Mouse (Mus musculus) heart, embryonic 14.5 days (tissue): ENCODE data around the gene Stk39. TPM values are rescaled to one million over a fixed set of nuclear protein-coding genes. Genes with fewer than 3 reads are reported as not detected.

Experiments
- ATAC-seq: fragments of 200-750 bp; cut with Nextera tagmentation; 2 replicates; pipeline ENCODE4 v1.8.0; 2017; ENCODE audit warnings: low read depth, moderate TSS enrichment; ENCODE audit not compliant: insufficient number of reproducible peaks, insufficient read depth, low FRiP score
- H3K27ac ChIP-seq, 2 experiments: fragments of 200-500 bp in 1 of 2; fragments of 300-500 bp in 1 of 2; sonication (generic) in 1 of 2; replicated peaks in 1 of 2; 2 replicates each; pipeline ENCODE4 v1.5.1; 2012 to 2014; ENCODE audit warnings: low read depth in 2 of 2, low read length in 2 of 2, control low read depth in 1 of 2, mild to moderate bottlenecking in 1 of 2, mixed read lengths in 1 of 2; ENCODE audit not compliant: control insufficient read depth in 1 of 2, insufficient read depth in 1 of 2
- H3K27me3 ChIP-seq: fragments of 300-500 bp; sonication (generic); 2 replicates; pipeline ENCODE4 v1.6.1; 2014; ENCODE audit warnings: mild to moderate bottlenecking, low read length, control low read depth; ENCODE audit not compliant: control insufficient read depth, insufficient read depth
- H3K36me3 ChIP-seq: fragments of 300-500 bp; sonication (generic); 2 replicates; pipeline ENCODE4 v1.6.1; 2014; ENCODE audit warnings: mild to moderate bottlenecking, control low read depth, low read length, mixed read lengths; ENCODE audit not compliant: control insufficient read depth, insufficient read depth
- H3K4me1 ChIP-seq, 2 experiments: fragments of 200-500 bp in 1 of 2; fragments of 300-500 bp in 1 of 2; sonication (generic) in 1 of 2; 2 replicates each; pipeline ENCODE4 v1.6.1; 2012 to 2014; ENCODE audit warnings: low read length in 2 of 2, control low read depth in 1 of 2, mixed read lengths in 1 of 2; ENCODE audit not compliant: control insufficient read depth in 2 of 2, insufficient read depth in 2 of 2
- H3K4me2 ChIP-seq: fragments of 300-500 bp; sonication (generic); 2 replicates; pipeline ENCODE4 v1.6.1; 2014; ENCODE audit warnings: mild to moderate bottlenecking, low read length
- H3K4me3 ChIP-seq, 2 experiments: fragments of 200-500 bp in 1 of 2; fragments of 300-500 bp in 1 of 2; sonication (generic) in 1 of 2; 2 replicates each; pipeline ENCODE4 v1.5.1; 2012 to 2014; ENCODE audit warnings: low read length in 2 of 2, mild to moderate bottlenecking in 2 of 2, control low read depth in 1 of 2, low read depth in 1 of 2, moderate library complexity in 1 of 2; ENCODE audit not compliant: control insufficient read depth in 1 of 2, insufficient read depth in 1 of 2
- H3K9ac ChIP-seq: fragments of 300-500 bp; sonication (generic); 2 replicates; pipeline ENCODE4 v1.6.1; 2014; ENCODE audit warnings: mild to moderate bottlenecking, low read length
- H3K9me3 ChIP-seq: fragments of 300-500 bp; sonication (generic); 2 replicates; pipeline ENCODE4 v1.6.1; 2016; ENCODE audit warnings: low read length, control low read depth; ENCODE audit not compliant: control insufficient read depth
- WGBS: fragments of 180-500 bp; shearing (Covaris S2); extraction: QIAGEN DNeasy Blood & Tissue Kit; methylation state at CpG from one replicate; pipeline ENCODE4 v1.1.7; 2014; 5-methylcytosine and 5-hydroxymethylcytosine counted together
- polyA plus RNA-seq: library from polyadenylated mRNA; unstranded; fragments of >200 nt; fragmentation: Nextera tagmentation; extraction: Ambion mirVana; gene quantifications from 2 replicates; pipeline ENCODE4 v1.2.1, GENCODE M21; 2014

Gene Stk39
- polyA plus RNA-seq, 1 experiment from 2014 or later, result 90.8 TPM

DNA sequence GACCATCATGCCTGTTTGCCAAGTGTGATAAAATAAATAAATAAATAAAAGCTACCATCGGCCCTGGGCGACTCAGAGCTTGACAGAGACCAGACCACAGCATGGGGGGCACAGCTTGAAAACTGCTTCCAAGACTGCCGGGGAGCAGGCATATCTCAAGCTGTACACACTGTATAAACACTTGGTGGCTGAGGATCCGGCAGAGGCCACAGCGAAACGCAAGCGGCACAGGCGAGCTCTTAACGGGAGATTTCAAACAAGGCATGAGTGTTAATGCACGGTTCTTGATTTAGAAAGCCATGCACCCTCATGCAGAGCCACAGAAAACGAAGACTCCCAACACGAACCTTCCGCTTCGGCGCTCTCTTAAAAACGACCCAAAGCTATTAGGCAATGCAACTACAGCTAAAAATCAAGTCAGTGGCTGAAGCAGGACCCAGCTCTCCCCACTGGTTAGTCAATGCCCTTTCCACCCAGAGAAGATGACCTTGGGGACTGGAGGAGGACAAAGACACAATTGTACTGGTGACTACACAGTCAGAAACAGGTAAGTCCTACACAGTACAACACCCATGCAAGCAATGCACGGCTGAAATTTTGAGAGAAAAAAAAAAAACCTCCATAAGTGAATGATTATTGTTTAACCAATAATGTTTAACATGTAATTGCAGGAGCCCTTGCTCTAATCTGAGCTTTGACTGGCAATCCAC lies 63.6 kb downstream of the Stk39 start:
- ATAC-seq, result no peak; the same call in 1 of the 2 replicates
- Histone ChIP-seq H3K4me1 (peaks cover 45 to 77% of the 10 kb centered on the region in 2 experiments), H3K4me2 (peak overlapping the region; percentile 45), H3K36me3 (peaks cover 4% of the 10 kb centered on the region; the same call in 1 of the 2 replicates), H3K27me3 (no peaks in the 10 kb centered on the region), H3K9me3 (no peaks in the 10 kb centered on the region), H3K9ac (peak overlapping the region; percentile 68), H3K4me3 (no peak overlapping the region), H3K27ac (peak overlapping the region; percentile 79 to 82)
- 25% methylated on average over 17 of the region's 17 CpGs for WGBS

DNA sequence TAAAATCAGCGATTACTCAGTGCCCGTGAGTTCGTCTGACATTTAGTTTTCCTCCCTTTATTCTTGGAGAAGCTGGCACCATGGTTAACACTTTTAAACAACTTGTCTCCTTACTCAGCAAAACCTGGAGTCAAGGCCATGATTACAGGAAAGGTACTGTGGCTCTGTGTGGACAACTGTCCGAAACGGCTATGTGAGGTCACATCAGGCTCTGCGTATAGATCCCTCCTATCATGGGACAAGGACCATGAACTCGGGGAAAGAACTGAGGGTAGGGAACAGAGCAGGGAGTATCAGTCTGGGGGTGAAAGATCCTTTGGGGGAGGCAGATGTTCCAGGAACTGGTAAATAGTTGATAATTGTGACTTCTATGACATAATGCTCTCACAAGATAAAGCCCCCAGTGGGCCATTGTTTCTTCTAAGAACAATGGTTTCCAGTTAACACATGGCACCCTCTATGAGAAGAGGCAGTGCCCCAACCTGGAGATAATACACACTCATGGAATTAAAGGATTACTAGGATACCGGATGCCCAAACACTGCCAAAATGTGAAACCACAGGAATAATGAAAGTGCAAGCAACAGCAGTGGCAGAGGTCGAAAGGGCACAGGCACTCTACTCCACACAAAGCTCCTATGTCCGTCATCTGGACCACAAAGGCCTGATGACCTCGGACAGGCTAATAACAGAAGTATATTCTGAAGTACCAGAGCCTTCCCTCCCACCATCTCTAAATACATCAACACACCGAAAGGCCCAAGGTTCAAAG lies 64.7 kb downstream of the Stk39 start:
- Histone ChIP-seq H3K4me2 (0 out of 2 replicates have a peak overlapping the region, but pooled peaks have one; percentile 31), H3K27ac (peak overlapping the region; percentile 77 to 79), H3K9ac (peak overlapping the region; percentile 32), H3K4me1 (peaks cover 45 to 69% of the 10 kb centered on the region in 2 experiments), H3K4me3 (no peak overlapping the region), H3K9me3 (no peaks in the 10 kb centered on the region), H3K27me3 (no peaks in the 10 kb centered on the region), H3K36me3 (peaks cover 5% of the 10 kb centered on the region; the same call in 1 of the 2 replicates)
- ATAC-seq, result no peak
- WGBS, result 58% methylated on average over 12 of the region's 12 CpGs

GRCm38 (mm10) chr2:68406571-68407074 lies 65.4 kb downstream of the Stk39 start:
- Histone ChIP-seq H3K9ac (peak overlapping the region; percentile 32), H3K4me3 (no peak overlapping the region), H3K27me3 (no peaks in the 10 kb centered on the region), H3K27ac (peak overlapping the region; percentile 77 to 79), H3K36me3 (peaks cover 5% of the 10 kb centered on the region; the same call in 1 of the 2 replicates), H3K4me1 (peaks cover 40 to 62% of the 10 kb centered on the region in 2 experiments), H3K9me3 (no peaks in the 10 kb centered on the region), H3K4me2 (peak overlapping the region; percentile 31)
- no peak for ATAC-seq
- 25% methylated on average over 12 of the region's 12 CpGs for WGBS

DNA sequence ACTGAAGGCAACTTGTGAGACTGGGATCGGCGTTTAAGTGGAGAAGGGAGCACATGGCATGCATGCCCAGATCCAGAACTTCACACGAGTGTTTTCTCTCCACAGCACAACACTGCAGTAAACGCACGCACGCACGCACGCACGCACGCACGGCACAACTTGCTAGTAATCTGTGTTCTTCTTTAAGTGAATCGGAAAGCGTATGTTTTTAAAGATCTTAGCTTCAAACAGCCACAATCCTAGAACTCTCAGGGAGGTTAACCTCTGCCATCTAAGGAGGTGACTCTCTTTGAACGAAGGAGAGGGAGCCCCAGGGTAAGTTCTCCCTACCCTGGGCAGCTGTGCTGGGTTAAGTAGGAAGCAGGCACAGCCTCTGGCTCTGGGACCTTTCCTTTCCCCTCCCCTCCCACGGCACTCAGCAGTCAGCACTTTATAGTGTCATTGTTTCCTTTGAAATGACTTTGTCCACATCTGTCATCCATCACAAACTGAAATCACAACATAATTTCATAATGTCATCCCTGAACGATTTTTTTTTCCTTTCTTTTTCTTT lies 66.8 kb downstream of the Stk39 start:
- H3K4me1 ChIP-seq, result peaks cover 32 to 52% of the 10 kb centered on the region in 2 experiments
- H3K9me3 ChIP-seq, result no peaks in the 10 kb centered on the region
- H3K4me2 ChIP-seq, result no peak overlapping the region
- H3K36me3 ChIP-seq, result peaks cover 15% of the 10 kb centered on the region
- 66% methylated on average over 16 of the region's 16 CpGs for WGBS
- H3K27ac ChIP-seq, result no peak overlapping the region; a peak in 1 of 4 replicates
- H3K9ac ChIP-seq, result peak overlapping the region; percentile 1; the same call in 1 of the 2 replicates
- no peak for ATAC-seq
- H3K27me3 ChIP-seq, result no peaks in the 10 kb centered on the region
- H3K4me3 ChIP-seq, result no peak overlapping the region

DNA sequence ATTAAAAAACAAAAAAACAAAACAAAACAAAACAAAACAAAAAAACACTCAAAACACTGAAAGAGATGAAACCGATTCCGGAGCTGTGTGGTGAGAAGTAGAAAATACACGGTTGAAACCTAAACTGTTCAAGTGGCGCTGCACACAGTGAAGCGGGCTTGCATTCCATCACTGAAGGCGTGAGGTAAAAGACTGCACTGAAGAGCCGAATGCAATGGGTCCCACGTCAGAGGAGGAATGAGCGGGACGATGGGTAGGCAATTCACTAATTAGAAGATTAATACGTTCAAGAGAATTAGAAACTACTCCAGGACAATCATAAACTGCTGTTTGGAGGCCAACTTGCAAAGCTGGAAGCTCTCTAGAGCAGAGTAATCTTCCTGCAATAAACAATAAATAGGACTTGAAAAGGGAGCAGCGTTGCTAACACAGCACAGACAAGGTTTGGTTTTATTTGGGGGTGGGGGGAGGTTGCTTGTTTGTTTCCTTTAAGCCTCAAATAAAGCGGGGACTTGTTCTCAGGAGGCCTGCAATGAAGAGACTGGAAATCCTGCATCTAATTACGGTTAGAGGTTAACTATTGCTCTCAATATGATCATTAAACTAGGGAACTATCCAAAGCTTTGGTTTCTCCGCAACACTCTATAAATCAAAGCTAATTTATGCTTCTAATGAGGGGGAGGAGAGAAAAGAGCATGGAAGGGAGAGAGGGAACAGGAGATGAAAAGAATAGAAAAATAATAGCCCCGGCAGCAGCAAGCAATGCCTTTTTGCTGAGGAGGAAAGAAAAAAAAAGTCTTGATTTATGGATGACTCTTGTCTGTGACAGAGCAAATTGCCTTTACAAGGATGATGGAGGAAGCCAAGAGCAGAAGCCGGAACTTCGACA lies 67.5 kb downstream of the Stk39 start:
- no peaks in the 10 kb centered on the region for H3K27me3 ChIP-seq
- no peak overlapping the region for H3K4me2 ChIP-seq
- no peak overlapping the region for H3K27ac ChIP-seq
- peak overlapping the region; percentile 1; the same call in 1 of the 2 replicates for H3K9ac ChIP-seq
- no peak overlapping the region for H3K4me3 ChIP-seq
- 62% methylated on average over 18 of the region's 18 CpGs for WGBS
- peaks cover 30 to 48% of the 10 kb centered on the region in 2 experiments for H3K4me1 ChIP-seq
- no peaks in the 10 kb centered on the region for H3K9me3 ChIP-seq
- H3K36me3 ChIP-seq, result peaks cover 15% of the 10 kb centered on the region
- no peak for ATAC-seq

DNA sequence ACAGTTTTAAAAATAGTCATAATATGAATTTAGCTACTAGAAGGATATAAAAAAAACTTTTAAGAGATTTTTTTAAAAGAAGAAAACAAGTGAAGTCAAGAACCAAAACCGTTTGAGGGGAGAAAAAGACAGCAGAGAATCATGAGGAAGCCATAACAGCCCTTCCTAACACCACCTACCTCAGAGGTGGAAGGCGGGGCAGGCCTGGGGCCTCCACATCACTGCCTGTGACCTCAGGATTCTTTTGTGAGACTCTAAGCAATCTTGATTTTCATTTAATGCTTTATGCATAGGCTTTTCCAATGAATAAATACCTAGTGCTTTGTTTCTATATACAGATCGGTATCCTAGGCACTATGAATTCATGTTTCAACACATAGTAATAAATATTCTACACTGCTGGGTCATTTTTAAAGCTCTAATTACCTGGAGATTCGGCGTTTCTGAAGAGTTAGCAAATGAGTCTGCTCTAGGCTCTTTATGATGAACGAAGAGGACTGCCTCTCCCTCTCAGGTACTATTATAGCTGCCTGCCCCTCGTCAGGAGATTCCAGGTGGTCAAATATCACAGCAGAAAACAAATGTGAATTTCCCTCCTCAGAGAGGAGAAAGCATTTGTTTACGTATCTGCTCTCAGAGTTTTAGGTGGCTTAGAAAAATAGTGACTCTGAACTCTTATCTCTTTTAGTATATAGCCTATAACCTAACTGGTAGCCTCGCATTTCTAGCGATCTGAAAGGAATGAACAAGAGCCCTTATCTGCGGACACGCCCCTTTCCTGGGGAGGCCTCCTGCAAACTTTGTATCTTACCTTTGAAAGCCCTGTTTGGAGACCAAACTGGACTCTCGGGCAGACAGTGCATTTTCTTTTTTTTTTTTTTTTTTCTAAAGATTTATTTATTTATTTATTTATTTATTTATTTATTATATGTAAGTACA lies 78.2 kb downstream of the Stk39 start:
- no peak overlapping the region for H3K4me3 ChIP-seq
- no peak overlapping the region for H3K4me2 ChIP-seq
- 0 out of 4 replicates have a peak, but pooled peaks cover 0 to 4% of the 10 kb centered on the region in 2 experiments for H3K4me1 ChIP-seq
- H3K27ac ChIP-seq, result no peak overlapping the region
- H3K9me3 ChIP-seq, result no peaks in the 10 kb centered on the region
- WGBS, result 76% methylated on average over 13 of the region's 13 CpGs
- H3K9ac ChIP-seq, result no peak overlapping the region
- H3K36me3 ChIP-seq, result peaks cover 67% of the 10 kb centered on the region
- no peak for ATAC-seq
- H3K27me3 ChIP-seq, result no peaks in the 10 kb centered on the region
